Mouse (Mus musculus) forebrain, embryonic 10.5 days (tissue): Measurements from ENCODE around the gene Gars. TPM values are rescaled to one million over a fixed set of nuclear protein-coding genes. Genes with fewer than 3 reads are reported as not detected.

Experiments
- DNase-seq: peaks from one replicate; pipeline ENCODE4 v3.0.0-alpha.2; 2017; ENCODE audit warnings: low spot score; ENCODE audit errors: extremely low spot score
- H3K27ac ChIP-seq: fragments of 300-500 bp; sonication (generic); 2 replicates; pipeline ENCODE4 v1.5.1; 2016; ENCODE audit warnings: mild to moderate bottlenecking
- H3K27me3 ChIP-seq: fragments of 300-500 bp; sonication (generic); 2 replicates; pipeline ENCODE4 v1.6.1; 2016; ENCODE audit warnings: mild to moderate bottlenecking; ENCODE audit not compliant: poor library complexity, severe bottlenecking
- H3K36me3 ChIP-seq: fragments of 300-500 bp; sonication (generic); replicated peaks from 2 replicates; pipeline ENCODE4 v1.6.1; 2016; ENCODE audit warnings: mild to moderate bottlenecking, moderate library complexity
- H3K4me1 ChIP-seq: fragments of 300-500 bp; sonication (generic); 2 replicates; pipeline ENCODE4 v1.6.1; 2016
- H3K4me3 ChIP-seq: fragments of 300-500 bp; sonication (generic); 2 replicates; pipeline ENCODE4 v1.5.1; 2016; ENCODE audit warnings: mild to moderate bottlenecking, moderate library complexity
- H3K9me3 ChIP-seq: fragments of 300-500 bp; sonication (generic); 2 replicates; pipeline ENCODE4 v1.6.1; 2016; ENCODE audit warnings: mild to moderate bottlenecking, moderate library complexity
- WGBS: fragments of 180-500 bp; shearing (Covaris S2); methylation state at CpG from one replicate; pipeline ENCODE4 v1.1.7; 2016; 5-methylcytosine and 5-hydroxymethylcytosine counted together
- polyA plus RNA-seq: library from polyadenylated mRNA; unstranded; fragments of >200 nt; fragmentation: Nextera tagmentation; extraction: Ambion mirVana; gene quantifications from 2 replicates; pipeline ENCODE4 v1.2.1, GENCODE M21; 2016

The Gars gene
- polyA plus RNA-seq: 231 and 234 TPM in 2 replicates

- H3K4me3 ChIP-seq: peak within 1 kb of the TSS; percentile 97
- DNase-seq: peak; percentile 82
- WGBS: under 1% methylated on average over 87 of the region's 87 CpGs
Observed at GRCm38 (mm10) chr6:55037799-55038670, at the start of gene Gars. Gene Gars (plus strand): TSS chr6:55038007.

GRCm38 (mm10) chr6:54988141-54988540, 49.7 kb upstream of the Gars start:
- no peak overlapping the region for H3K4me3 ChIP-seq
- no peak overlapping the region for H3K27ac ChIP-seq
- H3K27me3 ChIP-seq: peaks cover 19% of the 10 kb centered on the region
- 92% methylated on average over 6 of the region's 6 CpGs for WGBS
- no peaks in the 10 kb centered on the region for H3K9me3 ChIP-seq
- H3K36me3 ChIP-seq: no peaks in the 10 kb centered on the region
- peaks cover 17% of the 10 kb centered on the region for H3K4me1 ChIP-seq
- DNase-seq: no peak

More at GRCm38 (mm10) chr6:55037799-55038670, at the start of gene Gars:
- Histone ChIP-seq H3K9me3 (no peaks in the 10 kb centered on the region), H3K4me1 (peaks cover 24% of the 10 kb centered on the region), H3K36me3 (0 out of 2 replicates have a peak, but pooled peaks cover 2% of the 10 kb centered on the region), H3K27me3 (no peaks in the 10 kb centered on the region), H3K27ac (peak within 1 kb of the TSS; percentile 98)

GRCm38 (mm10) chr6:54991189-54991588, 46.6 kb upstream of the Gars start:
- WGBS: 90% methylated on average over 2 of the region's 2 CpGs
- Histone ChIP-seq H3K27me3 (peaks cover 19% of the 10 kb centered on the region), H3K4me1 (peaks cover 19% of the 10 kb centered on the region), H3K27ac (no peak overlapping the region), H3K9me3 (no peaks in the 10 kb centered on the region), H3K4me3 (no peak overlapping the region), H3K36me3 (no peaks in the 10 kb centered on the region)
- no peak for DNase-seq

GRCm38 (mm10) chr6:54992141-54992540, 45.7 kb upstream of the Gars start:
- peak overlapping the region; percentile 68 for H3K4me3 ChIP-seq
- H3K4me1 ChIP-seq: peaks cover 19% of the 10 kb centered on the region
- no peak for DNase-seq
- peak overlapping the region; percentile 81 for H3K27ac ChIP-seq
- no peaks in the 10 kb centered on the region for H3K9me3 ChIP-seq
- no peaks in the 10 kb centered on the region for H3K36me3 ChIP-seq
- WGBS: 9% methylated on average over 7 of the region's 7 CpGs
- H3K27me3 ChIP-seq: peaks cover 19% of the 10 kb centered on the region

GRCm38 (mm10) chr6:54992734-54993260, 45.0 kb upstream of the Gars start, which contains the start of gene Ggct:
Gene Ggct (minus strand): TSS chr6:54992950.
- WGBS: under 1% methylated on average over 41 of the region's 41 CpGs
- Histone ChIP-seq H3K9me3 (no peaks in the 10 kb centered on the region), H3K4me3 (peak within 1 kb of the TSS; percentile 68), H3K27me3 (peaks cover 19% of the 10 kb centered on the region), H3K4me1 (peaks cover 19% of the 10 kb centered on the region), H3K27ac (peak within 1 kb of the TSS; percentile 81), H3K36me3 (no peaks in the 10 kb centered on the region)
- peak; percentile 95 for DNase-seq

- Histone ChIP-seq H3K9me3 (no peaks in the 10 kb centered on the region), H3K4me1 (peaks cover 19% of the 10 kb centered on the region), H3K27ac (no peak overlapping the region), H3K27me3 (peaks cover 13% of the 10 kb centered on the region), H3K4me3 (no peak overlapping the region), H3K36me3 (no peaks in the 10 kb centered on the region)
- no peak for DNase-seq
- WGBS: 97% methylated on average over 3 of the region's 3 CpGs
Observed at GRCm38 (mm10) chr6:54996361-54996760, 41.4 kb upstream of the Gars start.

- WGBS: 84% methylated on average over 6 of the region's 6 CpGs
- Histone ChIP-seq H3K9me3 (no peaks in the 10 kb centered on the region), H3K36me3 (no peaks in the 10 kb centered on the region), H3K4me3 (no peak overlapping the region), H3K27ac (no peak overlapping the region), H3K27me3 (peaks cover 6% of the 10 kb centered on the region; the same call in 1 of the 2 replicates), H3K4me1 (peaks cover 6% of the 10 kb centered on the region; the same call in 1 of the 2 replicates)
- no peak for DNase-seq
Observed at GRCm38 (mm10) chr6:54997726-54998125, 40.1 kb upstream of the Gars start.

GRCm38 (mm10) chr6:55001320-55001719, 36.5 kb upstream of the Gars start:
- no peak overlapping the region for H3K27ac ChIP-seq
- WGBS: 88% methylated on average over 4 of the region's 4 CpGs
- H3K9me3 ChIP-seq: no peaks in the 10 kb centered on the region
- H3K36me3 ChIP-seq: no peaks in the 10 kb centered on the region
- H3K4me1 ChIP-seq: no peaks in the 10 kb centered on the region
- H3K4me3 ChIP-seq: no peak overlapping the region
- H3K27me3 ChIP-seq: peaks cover 6% of the 10 kb centered on the region; the same call in 1 of the 2 replicates
- no peak for DNase-seq

GRCm38 (mm10) chr6:55002438-55002837, 35.4 kb upstream of the Gars start:
- Histone ChIP-seq H3K4me1 (no peaks in the 10 kb centered on the region), H3K4me3 (no peak overlapping the region), H3K36me3 (no peaks in the 10 kb centered on the region), H3K27me3 (peaks cover 15% of the 10 kb centered on the region), H3K9me3 (no peaks in the 10 kb centered on the region), H3K27ac (no peak overlapping the region)
- WGBS: 86% methylated on average over 4 of the region's 4 CpGs
- no peak for DNase-seq

GRCm38 (mm10) chr6:55003559-55003958, 34.2 kb upstream of the Gars start:
- H3K9me3 ChIP-seq: peaks cover 5% of the 10 kb centered on the region; the same call in 1 of the 2 replicates
- H3K4me3 ChIP-seq: no peak overlapping the region
- H3K27me3 ChIP-seq: peaks cover 26% of the 10 kb centered on the region
- no peaks in the 10 kb centered on the region for H3K4me1 ChIP-seq
- no peaks in the 10 kb centered on the region for H3K36me3 ChIP-seq
- H3K27ac ChIP-seq: no peak overlapping the region
- WGBS: 83% methylated on average over 4 of the region's 4 CpGs
- no peak for DNase-seq

- DNase-seq: no peak
- peaks cover 66% of the 10 kb centered on the region for H3K27me3 ChIP-seq
- H3K9me3 ChIP-seq: peaks cover 5% of the 10 kb centered on the region; the same call in 1 of the 2 replicates
- H3K36me3 ChIP-seq: no peaks in the 10 kb centered on the region
- H3K4me1 ChIP-seq: peaks cover 15% of the 10 kb centered on the region
- H3K27ac ChIP-seq: no peak overlapping the region
- H3K4me3 ChIP-seq: no peak overlapping the region
- WGBS: 90% methylated on average over 8 of the region's 8 CpGs
Observed at GRCm38 (mm10) chr6:55008401-55008800, 29.4 kb upstream of the Gars start.

GRCm38 (mm10) chr6:55009391-55010230, 28.2 kb upstream of the Gars start:
- Histone ChIP-seq H3K27ac (peak overlapping the region; percentile 52; the same call in 1 of the 2 replicates), H3K27me3 (peaks cover 77% of the 10 kb centered on the region), H3K4me1 (peaks cover 15% of the 10 kb centered on the region), H3K4me3 (peak overlapping the region; percentile 12), H3K36me3 (no peaks in the 10 kb centered on the region), H3K9me3 (peaks cover 13% of the 10 kb centered on the region; the same call in 1 of the 2 replicates)
- DNase-seq: peak; percentile 29
- WGBS: 17% methylated on average over 16 of the region's 16 CpGs
